Mouse (Mus musculus) lung, postnatal 14 days (tissue): ENCODE data around the gene Cbfa2t3.

ENCODE experiments used
- DNase-seq: peaks from one replicate; pipeline ENCODE4 v3.0.0; 2021

Cbfa2t3 gene

GRCm38 (mm10) chr8:122717869-122718509 is 19.1 kb upstream of the Cbfa2t3 start:
- no peak for DNase-seq

- peak; percentile 40 for DNase-seq
These were observed 17.7 kb upstream of the Cbfa2t3 start for GRCm38 (mm10) chr8:122716566-122716965.

GRCm38 (mm10) chr8:122713157-122713518 is 14.2 kb upstream of the Cbfa2t3 start:
- no peak for DNase-seq

- no peak for DNase-seq
These were observed 13.7 kb upstream of the Cbfa2t3 start for GRCm38 (mm10) chr8:122712411-122713156.

GRCm38 (mm10) chr8:122711891-122712365 is 13.0 kb upstream of the Cbfa2t3 start:
- DNase-seq, result peak; percentile 69

- no peak for DNase-seq
These were observed 12.6 kb upstream of the Cbfa2t3 start for GRCm38 (mm10) chr8:122711480-122711879.

DNA sequence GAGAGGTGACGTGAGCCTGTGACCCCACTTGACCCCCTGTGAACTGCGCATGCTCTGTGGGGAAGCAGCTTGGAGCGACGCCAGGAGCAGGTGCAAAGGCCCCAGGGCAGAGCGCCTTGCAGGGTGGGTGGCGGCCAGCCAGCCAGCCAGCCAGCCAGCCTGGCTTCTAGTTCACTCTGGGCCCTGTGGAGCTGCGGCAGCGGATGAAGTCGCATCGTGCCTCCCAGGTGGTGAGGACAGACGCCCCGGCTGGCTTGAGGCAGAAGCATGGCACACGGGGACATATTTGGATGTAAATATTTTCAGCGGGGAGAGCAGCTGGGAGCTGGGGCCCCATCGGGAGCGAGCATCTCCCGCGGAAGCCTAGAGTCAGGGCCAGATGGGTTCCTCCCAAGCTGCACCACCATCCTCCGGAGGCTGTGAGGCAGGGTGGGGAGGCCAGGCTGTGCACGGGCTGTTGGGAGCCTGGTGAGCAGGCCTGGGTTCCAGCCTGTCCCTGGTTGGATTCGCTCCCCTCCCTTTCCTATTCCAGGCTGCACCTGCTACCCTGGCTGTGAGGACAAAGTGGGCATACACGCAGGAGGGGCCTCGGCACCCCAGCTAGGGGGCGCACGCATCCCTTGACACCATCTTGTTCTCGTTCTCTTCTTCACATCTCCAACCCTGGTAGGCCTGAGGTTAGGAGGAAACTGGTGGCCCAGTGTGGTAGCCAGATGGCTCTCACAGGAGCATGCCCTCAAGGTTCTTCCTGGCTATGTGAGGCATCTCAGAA is 10.6 kb upstream of the Cbfa2t3 start:
- DNase-seq, result no peak

- no peak for DNase-seq
These were observed 8.3 kb upstream of the Cbfa2t3 start for GRCm38 (mm10) chr8:122707184-122707583.

DNA sequence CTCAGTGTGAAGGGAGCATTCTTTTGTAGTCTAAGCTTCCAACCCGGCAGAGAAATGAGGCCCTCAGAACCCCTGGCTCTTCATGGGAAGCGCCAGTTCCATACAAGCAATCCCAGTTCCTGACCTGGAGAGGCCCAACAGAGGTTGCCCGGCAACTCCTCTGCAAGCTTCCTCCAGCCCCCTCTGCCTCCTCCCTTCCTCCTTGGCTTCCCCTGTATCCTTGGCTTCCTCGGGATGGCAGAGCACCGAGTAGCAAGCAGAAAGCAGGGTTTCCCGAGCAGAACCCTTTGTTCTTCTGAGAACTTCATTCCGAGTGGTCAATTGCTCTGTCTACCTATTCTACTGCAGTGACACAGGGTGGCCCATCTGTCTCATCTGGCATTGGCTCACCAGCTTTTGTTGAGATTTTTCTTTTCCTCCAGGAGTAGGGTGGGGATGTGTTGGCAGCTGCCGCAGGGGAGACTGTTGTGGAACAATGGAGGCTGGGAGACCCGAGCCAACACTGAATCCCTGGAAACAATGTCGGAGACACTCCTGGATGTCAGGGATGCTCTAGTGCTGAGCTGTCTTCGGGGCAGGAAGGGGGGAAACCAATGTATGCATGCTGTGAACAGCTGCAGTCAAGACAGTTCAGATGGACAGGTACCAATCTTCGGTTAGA is 7.1 kb upstream of the Cbfa2t3 start:
- peak; percentile 24 for DNase-seq

DNA sequence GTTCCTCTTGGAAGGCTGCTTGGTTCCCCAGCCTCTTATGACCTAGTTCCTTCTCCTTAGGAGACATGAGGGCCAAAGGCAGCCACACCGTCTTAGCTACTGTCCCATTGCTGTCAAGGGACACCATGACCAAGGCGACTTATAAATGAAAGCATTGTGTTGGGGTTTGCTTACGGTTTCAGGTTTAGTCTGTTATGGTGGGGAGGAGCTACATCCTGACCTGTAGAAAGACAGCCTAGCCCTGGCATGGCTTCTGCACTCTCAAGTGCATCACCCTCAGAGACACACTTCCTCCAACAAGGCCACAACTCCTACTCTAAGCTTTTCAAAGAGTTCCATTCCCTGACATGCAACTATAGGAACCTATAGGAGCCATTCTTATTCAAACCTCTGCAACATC is 5.7 kb upstream of the Cbfa2t3 start:
- no peak for DNase-seq

GRCm38 (mm10) chr8:122702957-122703356 is 4.0 kb upstream of the Cbfa2t3 start:
- no peak for DNase-seq

DNA sequence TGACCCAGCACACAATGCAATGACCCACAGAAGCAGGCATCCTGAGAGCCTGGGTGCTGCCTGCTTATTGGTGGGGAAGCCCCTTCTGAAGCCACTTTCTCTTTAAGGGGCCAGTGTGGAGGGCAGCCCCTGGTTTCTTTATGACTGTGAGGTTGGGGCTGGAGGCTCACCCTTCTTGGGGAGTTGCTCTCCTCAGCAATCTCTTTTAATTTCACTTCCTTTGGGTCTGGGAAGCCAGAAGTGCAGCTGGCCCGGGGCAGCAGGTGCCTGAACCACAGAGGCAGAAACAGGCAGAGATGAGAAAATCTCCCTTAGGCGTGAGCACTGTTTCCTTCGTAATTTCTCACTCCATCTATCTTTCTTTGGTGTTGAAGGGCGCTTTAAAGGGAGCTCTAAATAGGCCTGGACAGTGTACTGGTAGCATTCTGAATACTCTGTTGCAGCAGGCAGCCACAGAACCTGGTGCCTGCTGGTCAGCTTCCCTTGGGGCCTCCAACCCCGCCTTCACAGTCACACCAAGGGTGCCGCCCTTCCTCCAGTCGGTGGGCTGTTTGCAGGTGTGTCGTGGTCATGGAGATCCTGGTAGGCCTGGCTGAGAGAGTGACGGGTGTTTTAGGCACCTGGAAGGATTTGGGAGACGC is 3.5 kb upstream of the Cbfa2t3 start:
- no peak for DNase-seq

DNA sequence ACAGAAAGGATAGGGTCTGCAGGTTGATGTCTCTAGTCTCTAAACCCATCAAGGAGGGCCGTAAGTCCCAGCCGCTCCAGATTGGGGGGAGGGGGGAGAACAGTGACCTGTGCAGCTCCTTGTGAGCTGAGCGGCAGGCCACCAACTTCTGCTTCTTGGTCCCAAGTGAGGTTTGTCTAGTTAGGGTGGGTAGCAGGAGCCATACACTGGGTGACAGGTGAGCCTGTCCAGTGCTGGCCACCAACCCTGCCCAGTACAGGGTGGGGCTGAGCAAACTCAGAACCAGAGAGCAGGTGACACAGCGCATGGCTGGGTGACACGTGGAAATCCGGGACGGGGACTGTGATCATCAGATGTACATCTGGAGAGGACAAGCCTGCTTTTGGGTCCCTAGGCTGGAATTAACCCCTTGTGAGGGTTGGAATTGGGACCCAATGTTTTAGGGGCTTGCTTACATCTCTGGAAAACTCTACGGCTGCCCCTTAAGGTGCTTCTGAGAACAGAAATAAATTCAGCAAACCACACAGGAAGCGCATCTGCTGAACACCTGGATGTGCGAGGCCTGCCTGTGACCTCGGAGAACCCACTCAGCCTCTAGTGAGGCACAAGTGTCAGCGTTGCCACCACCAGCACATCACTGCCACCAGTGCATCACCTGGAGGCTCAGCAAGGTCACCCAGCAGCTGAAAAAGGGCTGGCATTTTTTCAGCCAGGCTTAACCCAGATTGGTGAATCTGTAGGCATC is 2.7 kb upstream of the Cbfa2t3 start:
- no peak for DNase-seq

DNA sequence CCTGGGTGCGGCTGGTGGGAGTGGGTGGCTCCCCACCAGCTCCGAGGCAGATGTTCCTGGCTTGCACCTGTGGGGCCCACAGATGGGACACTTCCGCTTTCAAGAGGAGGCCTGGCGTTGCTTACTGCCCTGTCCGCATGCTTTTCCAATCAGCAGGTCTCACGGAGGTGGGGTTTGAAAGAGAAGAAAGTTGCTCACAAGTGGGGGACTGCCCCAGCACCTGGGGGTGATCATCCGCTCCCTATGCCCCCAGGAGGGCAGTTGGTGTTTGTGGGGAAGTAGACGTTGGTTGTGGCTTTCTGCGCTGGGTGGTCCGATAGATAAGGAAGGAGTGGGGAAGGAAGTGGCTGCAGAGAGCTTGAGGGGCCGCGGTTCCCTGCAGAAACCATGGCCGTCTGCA is 1.7 kb upstream of the Cbfa2t3 start:
- DNase-seq, result no peak

GRCm38 (mm10) chr8:122698254-122698768 is 598 bp downstream of the Cbfa2t3 start:
- DNase-seq, result no peak

- DNase-seq, result no peak
These were observed 1.3 kb downstream of the Cbfa2t3 start for GRCm38 (mm10) chr8:122697586-122697985.

- peak; percentile 65 for DNase-seq
These were observed 1.7 kb downstream of the Cbfa2t3 start for GRCm38 (mm10) chr8:122697181-122697581.

DNA sequence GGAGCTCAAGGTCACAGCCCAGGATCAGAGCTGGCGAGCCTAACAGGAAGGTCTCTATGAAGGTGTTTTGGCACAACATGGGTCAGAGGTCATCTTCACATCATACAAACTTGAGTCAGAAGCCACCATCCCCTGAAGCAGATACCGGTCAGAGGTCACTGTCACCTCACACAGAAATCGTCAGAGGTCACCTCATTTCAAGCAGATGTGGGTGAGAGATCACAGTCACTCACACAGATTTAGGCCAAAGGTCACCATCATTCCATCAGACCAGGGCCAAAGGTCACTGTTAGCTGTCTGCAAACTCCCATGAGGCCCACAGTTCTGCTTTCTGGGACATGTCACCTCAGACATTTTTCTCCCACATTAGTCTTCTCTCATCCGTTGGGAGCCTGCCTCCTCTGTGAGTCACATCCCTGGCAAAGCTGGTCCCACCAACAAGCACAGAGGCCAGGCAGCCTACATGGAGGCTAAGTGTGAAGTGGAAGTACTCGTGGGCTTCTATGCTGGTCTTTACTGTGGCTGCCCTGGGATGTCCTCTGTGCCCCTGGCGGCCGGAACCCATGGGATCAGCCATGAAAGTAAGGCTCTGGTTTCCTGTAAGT is 3.4 kb downstream of the Cbfa2t3 start:
- DNase-seq, result no peak

DNA sequence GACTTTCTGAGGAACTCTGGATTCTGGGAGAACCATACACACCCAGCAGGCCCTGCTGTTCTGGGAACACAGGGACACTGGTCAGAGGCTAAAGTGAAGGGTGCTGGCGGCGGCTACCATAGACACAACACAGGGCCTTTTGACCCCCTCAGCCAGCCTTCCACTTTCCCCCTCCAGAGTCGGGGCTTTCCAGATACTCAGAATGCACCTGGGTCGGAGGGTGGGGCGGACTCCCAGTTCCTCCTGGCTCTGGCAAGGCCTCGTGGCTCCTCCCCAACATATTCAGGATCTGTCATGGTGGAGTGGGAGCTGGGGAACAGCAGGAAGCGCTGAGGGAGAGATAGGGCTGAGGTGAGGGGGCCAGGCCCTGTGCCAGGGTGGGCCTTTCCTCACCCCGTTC is 6.8 kb downstream of the Cbfa2t3 start:
- no peak for DNase-seq

GRCm38 (mm10) chr8:122691018-122691417 is 7.9 kb downstream of the Cbfa2t3 start:
- no peak for DNase-seq

DNA sequence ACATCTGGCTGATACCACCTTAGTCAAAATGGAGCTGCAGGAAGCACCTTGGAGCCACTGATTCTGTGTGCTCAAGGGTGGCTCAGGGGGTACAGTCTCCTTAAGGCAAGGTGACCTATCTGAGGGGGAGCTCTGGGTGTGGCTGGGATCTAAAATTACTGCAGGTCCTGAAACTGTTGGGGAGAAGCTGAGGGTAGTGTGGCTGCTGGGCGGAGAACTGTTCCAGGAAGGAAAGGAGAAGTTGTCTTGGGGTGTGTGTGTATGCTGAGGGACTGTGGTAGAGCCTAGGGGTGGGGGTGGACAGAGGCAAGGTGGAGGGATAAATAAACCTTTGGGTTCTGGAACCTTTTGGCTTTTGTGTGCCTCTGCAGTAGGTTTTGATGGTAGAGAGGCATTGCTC is 9.6 kb downstream of the Cbfa2t3 start:
- DNase-seq, result no peak
